Mouse (Mus musculus) hindbrain, embryonic 16.5 days (tissue): ENCODE results near the gene Sdf4. TPM values are rescaled to one million over a fixed set of nuclear protein-coding genes. Genes with fewer than 3 reads are reported as not detected.
A peak's percentile ranks its signal among the peaks of the same experiment; 100 is the strongest.

ENCODE experiments used
- ATAC-seq: fragments of 200-750 bp; cut with Nextera tagmentation; 2 replicates; pipeline ENCODE4 v1.8.0; 2017; ENCODE audit warnings: moderate TSS enrichment, moderate library complexity
- H3K27ac ChIP-seq: fragments of 300-500 bp; sonication (generic); 2 replicates; pipeline ENCODE4 v1.5.1; 2014; ENCODE audit warnings: low read depth, mild to moderate bottlenecking, control low read depth, low read length, moderate library complexity
- H3K27me3 ChIP-seq: fragments of 300-500 bp; sonication (generic); replicated peaks from 2 replicates; pipeline ENCODE4 v1.6.1; 2014; ENCODE audit warnings: low read length; ENCODE audit not compliant: control insufficient read depth, insufficient read depth
- H3K36me3 ChIP-seq: fragments of 300-500 bp; sonication (generic); 2 replicates; pipeline ENCODE4 v1.6.1; 2014; ENCODE audit warnings: mild to moderate bottlenecking, low read length, moderate library complexity, mixed read lengths; ENCODE audit not compliant: control insufficient read depth, insufficient read depth
- H3K4me1 ChIP-seq: fragments of 300-500 bp; sonication (generic); 2 replicates; pipeline ENCODE4 v1.6.1; 2014; ENCODE audit warnings: low read depth, low read length; ENCODE audit not compliant: control insufficient read depth, insufficient read depth
- H3K4me2 ChIP-seq: fragments of 300-500 bp; sonication (generic); 2 replicates; pipeline ENCODE4 v1.6.1; 2014; ENCODE audit warnings: mild to moderate bottlenecking, low read length, control low read depth, moderate library complexity
- H3K4me3 ChIP-seq: fragments of 300-500 bp; sonication (generic); 2 replicates; pipeline ENCODE4 v1.5.1; 2014; ENCODE audit warnings: mild to moderate bottlenecking, low read length, control low read depth, moderate library complexity
- H3K9ac ChIP-seq: fragments of 300-500 bp; sonication (generic); 2 replicates; pipeline ENCODE4 v1.6.1; 2014; ENCODE audit warnings: low read depth, mild to moderate bottlenecking, control low read depth, low read length, moderate library complexity
- H3K9me3 ChIP-seq: fragments of 300-500 bp; sonication (generic); 2 replicates; pipeline ENCODE4 v1.6.1; 2014; ENCODE audit warnings: mild to moderate bottlenecking, low read length, moderate library complexity; ENCODE audit not compliant: control insufficient read depth
- WGBS: fragments of 180-500 bp; shearing (Covaris S2); extraction: QIAGEN DNeasy Blood & Tissue Kit; methylation state at CpG from one replicate; pipeline ENCODE4 v1.1.7; 2014; 5-methylcytosine and 5-hydroxymethylcytosine counted together
- microRNA counts: library from miRNA; unstranded; fragments of <30 nt; microRNA quantifications from one replicate; lab custom pipeline; 2016
- microRNA-seq: library from miRNA; unstranded; fragments of <30 nt; microRNA quantifications from one replicate; pipeline ENCODE4, GENCODE M21; 2017
- polyA plus RNA-seq: library from polyadenylated mRNA; unstranded; fragments of >200 nt; fragmentation: Nextera tagmentation; extraction: Ambion mirVana; gene quantifications from 2 replicates; pipeline ENCODE4 v1.2.1, GENCODE M21; 2015

Sdf4 gene
- polyA plus RNA-seq, 1 experiment from 2014 or later = 120 TPM

- H3K36me3 ChIP-seq = no peaks in the 10 kb centered on the region
- no peaks in the 10 kb centered on the region for H3K27me3 ChIP-seq
- no peak overlapping the region for H3K27ac ChIP-seq
- no peaks in the 10 kb centered on the region for H3K4me1 ChIP-seq
- no peak overlapping the region for H3K4me2 ChIP-seq
- no peaks in the 10 kb centered on the region for H3K9me3 ChIP-seq
- no peak overlapping the region for H3K9ac ChIP-seq
- WGBS = 92% methylated on average over 5 of the region's 5 CpGs
- no peak overlapping the region for H3K4me3 ChIP-seq
- ATAC-seq = no peak
Measured at GRCm38 (mm10) chr4:156055173-156055572, 62.5 kb downstream of the Sdf4 start.

- Histone ChIP-seq H3K4me2 (no peak overlapping the region), H3K27me3 (no peaks in the 10 kb centered on the region), H3K9me3 (no peaks in the 10 kb centered on the region), H3K4me1 (no peaks in the 10 kb centered on the region), H3K36me3 (no peaks in the 10 kb centered on the region), H3K4me3 (no peak overlapping the region), H3K27ac (no peak overlapping the region), H3K9ac (no peak overlapping the region)
- no peak for ATAC-seq
- 77% methylated on average over 10 of the region's 10 CpGs for WGBS
Measured at GRCm38 (mm10) chr4:156057702-156058101, 65.0 kb downstream of the Sdf4 start.

- Histone ChIP-seq H3K36me3 (no peaks in the 10 kb centered on the region), H3K9ac (no peak overlapping the region), H3K9me3 (no peaks in the 10 kb centered on the region), H3K4me3 (no peak overlapping the region), H3K27ac (no peak overlapping the region), H3K27me3 (no peaks in the 10 kb centered on the region), H3K4me2 (no peak overlapping the region), H3K4me1 (no peaks in the 10 kb centered on the region)
- no peak for ATAC-seq
- WGBS = 72% methylated on average over 9 of the region's 9 CpGs
Measured at GRCm38 (mm10) chr4:156058826-156059225, 66.2 kb downstream of the Sdf4 start.

GRCm38 (mm10) chr4:156059261-156059660, 66.6 kb downstream of the Sdf4 start, which contains the start of gene Ttll10:
Gene Ttll10, minus strand, starts transcription at chr4:156059414.
- no peaks in the 10 kb centered on the region for H3K27me3 ChIP-seq
- no peaks in the 10 kb centered on the region for H3K4me1 ChIP-seq
- no peak within 1 kb of the TSS for H3K4me3 ChIP-seq
- WGBS = 51% methylated on average over 5 of the region's 5 CpGs
- no peak within 1 kb of the TSS for H3K4me2 ChIP-seq
- no peak within 1 kb of the TSS for H3K9ac ChIP-seq
- no peaks in the 10 kb centered on the region for H3K9me3 ChIP-seq
- no peak for ATAC-seq
- H3K36me3 ChIP-seq = no peaks in the 10 kb centered on the region
- no peak within 1 kb of the TSS for H3K27ac ChIP-seq

GRCm38 (mm10) chr4:156059713-156060112, 67.0 kb downstream of the Sdf4 start:
- H3K9me3 ChIP-seq = no peaks in the 10 kb centered on the region
- 34% methylated on average over 10 of the region's 10 CpGs for WGBS
- H3K4me3 ChIP-seq = no peak overlapping the region
- no peaks in the 10 kb centered on the region for H3K36me3 ChIP-seq
- no peak overlapping the region for H3K9ac ChIP-seq
- H3K4me1 ChIP-seq = no peaks in the 10 kb centered on the region
- no peak overlapping the region for H3K4me2 ChIP-seq
- H3K27ac ChIP-seq = no peak overlapping the region
- ATAC-seq = no peak
- H3K27me3 ChIP-seq = no peaks in the 10 kb centered on the region

MicroRNAs encoded within 50 kb of the gene (microRNA counts, 519-probe panel; counts per million panel counts)
- microRNA mmu-miR-200a (lab: Ali Mortazavi, UCI) (1,882 counts per million, percentile 23 among the panel's probes with 10 or more counts), microRNA mmu-miR-200b (lab: Ali Mortazavi, UCI) (2,401 counts per million, percentile 60 among the panel's probes with 10 or more counts), microRNA mmu-miR-429 (lab: Ali Mortazavi, UCI) (1,742 counts per million, percentile 18 among the panel's probes with 10 or more counts)

Small RNA genes within 50 kb of the gene (microRNA-seq; reads per million reads assigned to microRNA genes)
- gene Mir200a = 6.7 reads per million, percentile 22 among the genes with 10 or more reads in this experiment
- 29.4 reads per million, percentile 35 among the genes with 10 or more reads in this experiment for gene Mir200b
- gene Mir429 = 106 reads per million, percentile 50 among the genes with 10 or more reads in this experiment

Other genes with a start within 250 kb of the Sdf4 start
- gene Atad3a, start 231.8 kb upstream of the Sdf4 start, polyA plus RNA-seq = 93.9 and 100 TPM in 2 replicates
- 38.0 and 39.0 TPM in 2 replicates for gene Vwa1, start 218.2 kb upstream of the Sdf4 start, polyA plus RNA-seq
- 0.89 and 1.3 TPM in 2 replicates for gene Tmem88b, start 207.0 kb upstream of the Sdf4 start, polyA plus RNA-seq
- not detected in 2 replicates for gene Ankrd65, start 202.4 kb upstream of the Sdf4 start, polyA plus RNA-seq
- 251 and 267 TPM in 2 replicates for gene Mrpl20, start 190.0 kb upstream of the Sdf4 start, polyA plus RNA-seq
- 118 and 132 TPM in 2 replicates for gene Ccnl2, start 180.4 kb upstream of the Sdf4 start, polyA plus RNA-seq
- 133 and 143 TPM in 2 replicates for gene Aurkaip1, start 161.6 kb upstream of the Sdf4 start, polyA plus RNA-seq
- 35.7 and 36.5 TPM in 2 replicates for gene Mxra8, start 153.2 kb upstream of the Sdf4 start, polyA plus RNA-seq
- gene Dvl1, start 145.5 kb upstream of the Sdf4 start, polyA plus RNA-seq = 10.2 and 10.7 TPM in 2 replicates
- 0.29 and 0.40 TPM in 2 replicates for gene Tas1r3, start 129.5 kb upstream of the Sdf4 start, polyA plus RNA-seq
- gene Cptp, start 123.4 kb upstream of the Sdf4 start, polyA plus RNA-seq = 30.2 and 31.7 TPM in 2 replicates
- 67.2 and 74.7 TPM in 2 replicates for gene Ints11, start 123.3 kb upstream of the Sdf4 start, polyA plus RNA-seq
- 66.6 and 66.7 TPM in 2 replicates for gene Pusl1, start 101.1 kb upstream of the Sdf4 start, polyA plus RNA-seq
- gene Acap3, start 101.0 kb upstream of the Sdf4 start, polyA plus RNA-seq = 62.3 and 74.5 TPM in 2 replicates
- gene Ube2j2, start 49.0 kb upstream of the Sdf4 start, polyA plus RNA-seq = 97.6 and 98.8 TPM in 2 replicates
- 13.9 and 16.4 TPM in 2 replicates for gene C1qtnf12, start 30.6 kb upstream of the Sdf4 start, polyA plus RNA-seq
- 35.5 and 35.7 TPM in 2 replicates for gene B3galt6, start 223 bp upstream of the Sdf4 start, polyA plus RNA-seq
- gene Tnfrsf4, start 21.0 kb downstream of the Sdf4 start, polyA plus RNA-seq = 0.64 TPM in 1 of 2 replicates, not detected in the other
- 1.7 and 1.8 TPM in 2 replicates for gene Tnfrsf18, start 33.3 kb downstream of the Sdf4 start, polyA plus RNA-seq
- gene Ttll10, start 66.5 kb downstream of the Sdf4 start, polyA plus RNA-seq = not detected in 2 replicates
- 28.0 and 31.3 TPM in 2 replicates for gene 9430015G10Rik, start 117.1 kb downstream of the Sdf4 start, polyA plus RNA-seq
- gene Rnf223, start 137.6 kb downstream of the Sdf4 start, polyA plus RNA-seq = 0.40 and 0.52 TPM in 2 replicates
- 94.4 and 118 TPM in 2 replicates for gene Agrn, start 204.6 kb downstream of the Sdf4 start, polyA plus RNA-seq
- 1.4 and 1.8 TPM in 2 replicates for gene Isg15, start 207.9 kb downstream of the Sdf4 start, polyA plus RNA-seq
- 3.7 and 5.3 TPM in 2 replicates for gene AW011738, start 210.4 kb downstream of the Sdf4 start, polyA plus RNA-seq
- 2.2 and 2.4 TPM in 2 replicates for gene Perm1, start 223.0 kb downstream of the Sdf4 start, polyA plus RNA-seq
- gene Plekhn1, start 242.0 kb downstream of the Sdf4 start, polyA plus RNA-seq = 26.2 and 29.2 TPM in 2 replicates
- gene Noc2l, start 243.1 kb downstream of the Sdf4 start, polyA plus RNA-seq = 43.2 and 48.7 TPM in 2 replicates